Mouse (Mus musculus): ENCODE data around the gene Bag2. TPM values are rescaled to one million over a fixed set of nuclear protein-coding genes. Genes with fewer than 3 reads are reported as not detected.

Bag2 gene
- total RNA-seq, 2 experiments from 2014 or later: 15.7 to 19.8 TPM

Other genes starting within 250 kb of the Bag2 start
- gene Prim2, start 88.0 kb downstream of the Bag2 start, total RNA-seq (2021): 10 to 100 TPM in 1 of 2 experiments, 1 to 10 TPM in 1; 8.6 to 10.9 TPM
- 10 to 100 TPM; 11.6 to 14.6 TPM for gene Rab23, start 37.9 kb downstream of the Bag2 start, total RNA-seq (2021)
- gene Zfp451, start 56.8 kb upstream of the Bag2 start, total RNA-seq (2021): 10 to 100 TPM; 28.4 to 36.2 TPM
- 1 to 10 TPM; 1.5 TPM for gene Bend6, start 150.0 kb upstream of the Bag2 start, total RNA-seq (2021)
- gene Dst, start 150.4 kb upstream of the Bag2 start, total RNA-seq (2021): 100 to 1,000 TPM in 1 of 2 experiments, 10 to 100 TPM in 1; 95.3 to 136 TPM